Mouse (Mus musculus): Measurements from ENCODE around the gene Cebpzos. TPM values are rescaled to one million over a fixed set of nuclear protein-coding genes. Genes with fewer than 3 reads are reported as not detected.

The Cebpzos gene
- total RNA-seq, 2 experiments from 2014 or later = 27.5 to 28.0 TPM

GRCm38 (mm10) chr17:78936466-78937228, 20.3 kb downstream of the Cebpzos start, which contains the start of the genes Cebpz and Ndufaf7:
TSS of gene Cebpz (minus strand) at chr17:78937066.
TSS of gene Ndufaf7 (plus strand) at chr17:78937136.
- peak; percentile 95 to 97 for DNase-seq (ENCODE audit: low spot score in 2 of 2)
- intact Hi-C loops (cut with DNase I) = loop anchor here (2.0 to 10.0 kb wide), 2 partner anchors 102 to 908 kb away; partner anchors contain the start of genes Gpatch11 and Heatr5b

GRCm38 (mm10) chr17:78937229-78937853, 21.0 kb downstream of the Cebpzos start:
- intact Hi-C loops (cut with DNase I) = loop anchor here (2.0 to 10.0 kb wide), 2 partner anchors 103 to 907 kb away; partner anchors contain the start of genes Gpatch11 and Heatr5b
- DNase-seq (ENCODE audit: low spot score in 2 of 2) = no peak

DNA sequence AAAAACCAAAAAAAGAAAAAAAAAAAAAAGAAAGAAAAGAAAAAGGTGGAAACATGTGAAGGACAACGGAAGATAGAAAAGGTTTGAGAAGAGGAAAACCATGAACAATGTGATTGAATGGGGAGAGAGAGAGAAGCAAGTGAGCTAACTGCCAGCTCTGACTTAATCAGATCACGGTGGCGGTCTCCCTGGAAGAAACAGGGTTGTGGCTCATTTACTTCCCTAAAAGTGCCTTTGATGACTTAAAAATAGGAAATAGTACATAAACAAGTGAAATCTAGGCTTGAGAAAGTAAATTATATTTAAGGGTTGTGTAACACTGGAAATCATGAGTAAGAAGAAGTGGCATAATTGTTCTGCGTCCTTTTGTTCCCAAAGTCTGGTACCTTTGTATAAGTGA, 22.6 kb downstream of the Cebpzos start:
- intact Hi-C loops (cut with DNase I) = loop anchor here (10.0 kb wide), 1 partner anchor 906 kb away; no protein-coding TSS in a partner anchor
- DNase-seq (ENCODE audit: low spot score in 2 of 2) = no peak

- intact Hi-C loops (cut with DNase I) = no loop called here
- no peak for DNase-seq (ENCODE audit: low spot score in 2 of 2)
Observed at GRCm38 (mm10) chr17:78942579-78942978, 26.3 kb downstream of the Cebpzos start.

GRCm38 (mm10) chr17:78951225-78951624, 34.9 kb downstream of the Cebpzos start:
- DNase-seq (ENCODE audit: low spot score in 2 of 2) = no peak
- intact Hi-C loops (cut with DNase I) = no loop called here

- DNase-seq (ENCODE audit: low spot score in 2 of 2) = no peak
- intact Hi-C loops (cut with DNase I) = no loop called here
Observed at GRCm38 (mm10) chr17:78952070-78952469, 35.8 kb downstream of the Cebpzos start.

DNA sequence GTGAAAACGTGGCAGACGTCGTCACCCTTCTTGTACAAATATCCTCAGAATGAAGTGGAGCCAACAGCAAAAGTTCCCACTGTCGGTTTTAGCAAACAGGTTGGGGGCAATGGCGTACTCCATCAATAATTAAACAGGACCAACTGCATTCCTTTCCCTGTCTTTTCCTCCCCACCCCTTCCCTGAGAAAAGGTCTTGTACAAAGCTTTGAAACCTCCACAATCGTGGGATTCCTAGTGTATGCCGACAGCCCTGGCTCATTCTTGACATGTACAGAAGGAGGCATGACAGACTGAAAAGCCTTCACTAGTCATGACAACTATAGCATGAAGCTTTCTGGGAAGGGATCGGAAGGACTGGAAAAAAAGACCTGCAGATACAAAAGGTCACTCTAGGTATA, 36.9 kb downstream of the Cebpzos start:
- intact Hi-C loops (cut with DNase I) = no loop called here
- no peak for DNase-seq (ENCODE audit: low spot score in 2 of 2)

DNA sequence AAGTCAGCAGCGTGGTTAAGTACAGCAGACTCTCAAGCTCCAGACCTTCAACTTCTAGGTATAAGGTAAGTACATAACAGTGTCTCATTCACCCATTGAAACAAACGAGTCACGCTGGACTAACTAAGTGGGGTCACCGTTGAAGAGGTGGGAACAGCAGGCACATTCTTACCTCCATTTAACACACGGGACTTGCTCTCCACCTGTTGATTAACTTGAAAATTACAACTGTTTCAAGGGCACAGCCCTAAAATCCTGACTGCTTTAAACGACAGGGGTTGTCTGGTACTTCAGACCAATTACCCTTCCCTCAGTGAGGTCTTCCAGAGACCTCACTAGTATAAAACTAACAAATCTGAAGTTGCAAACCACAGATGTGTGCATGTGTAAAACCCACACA, 43.2 kb downstream of the Cebpzos start:
- intact Hi-C loops (cut with DNase I) = no loop called here
- no peak for DNase-seq (ENCODE audit: low spot score in 2 of 2)

GRCm38 (mm10) chr17:78964387-78964786, 48.1 kb downstream of the Cebpzos start:
- intact Hi-C loops (cut with DNase I) = loop anchor here (5.0 kb wide), 1 partner anchor 53 kb away; no protein-coding TSS in a partner anchor
- peak in 1 of 2 experiments; percentile 9 for DNase-seq (ENCODE audit: low spot score in 2 of 2)

DNA sequence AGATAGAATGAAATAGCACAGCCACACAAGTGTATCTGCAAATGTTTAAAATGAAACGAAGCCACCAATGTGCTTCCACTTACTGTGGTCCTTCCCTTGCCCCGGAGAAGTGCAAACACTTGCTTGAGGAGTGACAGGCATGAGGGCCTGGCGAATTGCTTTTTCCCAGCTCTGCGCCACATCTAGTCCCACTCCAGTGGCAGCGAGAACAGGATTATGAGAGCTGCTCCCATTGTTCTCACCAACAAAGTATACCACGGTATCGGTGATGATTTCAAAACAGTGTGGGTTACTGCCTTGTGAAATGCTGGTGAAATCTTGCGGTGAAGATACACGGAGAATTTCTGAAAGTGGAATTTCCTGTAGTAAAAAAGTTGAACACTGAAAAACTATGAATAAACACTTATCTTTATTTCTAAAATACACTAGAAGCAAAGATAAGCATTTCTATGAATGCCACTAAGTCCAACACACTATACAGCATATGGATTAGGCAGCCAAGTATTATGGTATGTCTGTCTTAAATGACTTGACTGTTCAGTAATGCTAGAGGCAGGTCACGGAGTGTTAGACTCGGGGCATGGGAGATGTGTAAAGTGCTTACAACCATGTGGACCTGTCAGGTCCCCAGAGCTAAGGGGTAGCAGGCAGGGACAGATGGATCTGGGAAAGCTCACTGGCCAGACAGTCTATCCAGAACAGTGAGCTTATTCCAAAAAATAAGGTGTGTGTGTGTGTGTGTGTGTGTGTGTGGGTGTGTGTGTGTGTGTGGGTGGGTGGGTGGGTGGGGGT, 50.0 kb downstream of the Cebpzos start:
- DNase-seq (ENCODE audit: low spot score in 2 of 2) = no peak
- intact Hi-C loops (cut with DNase I) = no loop called here

DNA sequence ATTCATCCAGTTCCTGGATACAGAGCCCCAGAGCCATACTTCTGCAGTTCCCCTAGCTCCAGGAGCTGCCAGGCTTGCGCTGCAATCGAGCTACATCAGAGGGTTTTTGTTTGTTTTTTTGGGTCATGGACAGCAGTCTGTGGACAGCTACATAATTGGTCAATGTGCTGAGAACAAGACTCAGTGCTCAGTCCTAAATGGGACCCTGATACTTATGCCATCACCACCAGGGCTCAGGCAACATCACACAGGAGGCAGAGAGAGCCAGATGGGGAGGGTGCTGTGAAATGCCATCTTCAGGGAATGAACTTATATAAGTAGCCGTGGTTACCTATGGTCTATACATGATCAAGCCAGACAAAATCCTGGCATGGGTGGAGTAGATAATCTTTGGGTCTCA, 52.2 kb downstream of the Cebpzos start:
- intact Hi-C loops (cut with DNase I) = no loop called here
- no peak for DNase-seq (ENCODE audit: low spot score in 2 of 2)

Other genes starting within 250 kb of the Cebpzos start
- 10 to 100 TPM; 61.8 to 79.9 TPM for gene Strn, start 179.3 kb upstream of the Cebpzos start, total RNA-seq (2021)
- gene Heatr5b, start 81.1 kb upstream of the Cebpzos start, total RNA-seq (2021) = 10 to 100 TPM; 55.4 to 60.1 TPM
- 10 to 100 TPM; 35.9 to 44.5 TPM for gene Gpatch11, start 80.9 kb upstream of the Cebpzos start, total RNA-seq (2021)
- 1 to 10 TPM; 3.6 to 4.6 TPM for gene Eif2ak2, start 33.9 kb upstream of the Cebpzos start, total RNA-seq (2021)
- gene Sult6b1, start 9.5 kb upstream of the Cebpzos start, total RNA-seq (2021) = under 1 TPM in 1 of 2 experiments, not detected in 1; 0.44 TPM
- 10 to 100 TPM; 27.1 to 31.5 TPM for gene Cebpz, start 20.6 kb downstream of the Cebpzos start, total RNA-seq (2021)
- 10 to 100 TPM; 53.7 to 58.1 TPM for gene Ndufaf7, start 20.6 kb downstream of the Cebpzos start, total RNA-seq (2021)
- 10 to 100 TPM; 10.1 to 10.2 TPM for gene Prkd3, start 104.3 kb downstream of the Cebpzos start, total RNA-seq (2021)
- gene Qpct, start 135.4 kb downstream of the Cebpzos start, total RNA-seq (2021) = 10 to 100 TPM in 1 of 2 experiments, 1 to 10 TPM in 1; 8.4 to 10.2 TPM